Mouse (Mus musculus): ENCODE measurements around the gene Prpf40b. TPM values are rescaled to one million over a fixed set of nuclear protein-coding genes. Genes with fewer than 3 reads are reported as not detected.
"Not testable (repeated sequence)": the region's sequence is repeated elsewhere in the genome, so short reads cannot be mapped to it uniquely, and the experiment has no call there.

Prpf40b gene
- polyA plus RNA-seq (2015; fragmentation: Nextera tagmentation; extraction: Ambion mirVana): 37.1 and 39.9 TPM in 2 replicates

- H3K4me1 ChIP-seq (ENCODE audit: insufficient read depth, low read depth, low read length): no peaks in the 10 kb centered on the region
- H3K27me3 ChIP-seq (replicated peaks; ENCODE audit: insufficient read depth, low read length): no peaks in the 10 kb centered on the region
- DNase-seq (ENCODE audit: low spot score): peak; percentile 92
- H3K9ac ChIP-seq (replicated peaks; ENCODE audit: low read depth): peak within 1 kb of the TSS; percentile 41
- ATAC-seq: peak; percentile 97
- peak within 1 kb of the TSS; percentile 60 for H3K4me3 ChIP-seq (ENCODE audit: low read depth, low read length)
- H3K27ac ChIP-seq (ENCODE audit: low read length): peak within 1 kb of the TSS; percentile 84
- H3K9me3 ChIP-seq (ENCODE audit: low read length): no peaks in the 10 kb centered on the region
- WGBS: under 1% methylated on average over 34 of the region's 64 CpGs
- H3K36me3 ChIP-seq (ENCODE audit: insufficient read depth, low read length): no peaks in the 10 kb centered on the region
- H3K4me2 ChIP-seq (replicated peaks; ENCODE audit: low read depth, low read length): peak within 1 kb of the TSS; percentile 66
- TF ChIP-seq EP300 (IDR thresholded peaks at IDR 0.05) (no peak), CTCF (IDR thresholded peaks at IDR 0.05) (peak; percentile 62)
Measured at GRCm38 (mm10) chr15:99294813-99295374, at the start of gene Prpf40b. Gene Prpf40b (plus strand): TSS chr15:99295087.

- not testable (repeated sequence) for H3K4me2 ChIP-seq (replicated peaks; ENCODE audit: low read depth, low read length); H3K9ac ChIP-seq (replicated peaks; ENCODE audit: low read depth); H3K27me3 ChIP-seq (replicated peaks; ENCODE audit: insufficient read depth, low read length); DNase-seq (ENCODE audit: low spot score); H3K9me3 ChIP-seq (ENCODE audit: low read length); ATAC-seq; H3K27ac ChIP-seq (ENCODE audit: low read length); H3K4me1 ChIP-seq (ENCODE audit: insufficient read depth, low read depth, low read length); H3K4me3 ChIP-seq (ENCODE audit: low read depth, low read length)
- H3K36me3 ChIP-seq (ENCODE audit: insufficient read depth, low read length): peaks cover 20% of the 10 kb centered on the region; the same call in 1 of the 2 replicates
- 85% methylated on average over 6 of the region's 6 CpGs for WGBS
Measured at GRCm38 (mm10) chr15:99246736-99247135, 48.2 kb upstream of the Prpf40b start.

GRCm38 (mm10) chr15:99248972-99249371 is 45.9 kb upstream of the Prpf40b start:
- no peak overlapping the region for H3K27ac ChIP-seq (ENCODE audit: low read length)
- 78% methylated on average over 9 of the region's 9 CpGs for WGBS
- H3K4me3 ChIP-seq (ENCODE audit: low read depth, low read length): no peak overlapping the region
- H3K9me3 ChIP-seq (ENCODE audit: low read length): no peaks in the 10 kb centered on the region
- H3K9ac ChIP-seq (replicated peaks; ENCODE audit: low read depth): no peak overlapping the region
- TF ChIP-seq EP300 (IDR thresholded peaks at IDR 0.05): no peak
- TF ChIP-seq CTCF (IDR thresholded peaks at IDR 0.05): no peak
- no peaks in the 10 kb centered on the region for H3K4me1 ChIP-seq (ENCODE audit: insufficient read depth, low read depth, low read length)
- ATAC-seq (no peak), DNase-seq (ENCODE audit: low spot score) (no peak)
- H3K4me2 ChIP-seq (replicated peaks; ENCODE audit: low read depth, low read length): no peak overlapping the region
- H3K27me3 ChIP-seq (replicated peaks; ENCODE audit: insufficient read depth, low read length): no peaks in the 10 kb centered on the region
- H3K36me3 ChIP-seq (ENCODE audit: insufficient read depth, low read length): peaks cover 20% of the 10 kb centered on the region; the same call in 1 of the 2 replicates

GRCm38 (mm10) chr15:99249938-99250337 is 44.9 kb upstream of the Prpf40b start:
- Histone ChIP-seq H3K4me1 (ENCODE audit: insufficient read depth, low read depth, low read length) (no peaks in the 10 kb centered on the region), H3K4me3 (ENCODE audit: low read depth, low read length) (no peak overlapping the region), H3K9ac (replicated peaks; ENCODE audit: low read depth) (no peak overlapping the region), H3K9me3 (ENCODE audit: low read length) (no peaks in the 10 kb centered on the region), H3K27me3 (replicated peaks; ENCODE audit: insufficient read depth, low read length) (no peaks in the 10 kb centered on the region), H3K4me2 (replicated peaks; ENCODE audit: low read depth, low read length) (no peak overlapping the region), H3K27ac (ENCODE audit: low read length) (no peak overlapping the region), H3K36me3 (ENCODE audit: insufficient read depth, low read length) (peaks cover 16% of the 10 kb centered on the region; the same call in 1 of the 2 replicates)
- 90% methylated on average over 11 of the region's 11 CpGs for WGBS
- DNase-seq (ENCODE audit: low spot score): no peak
- no peak for ATAC-seq
- no peak for TF ChIP-seq CTCF (IDR thresholded peaks at IDR 0.05)
- TF ChIP-seq EP300 (IDR thresholded peaks at IDR 0.05): no peak

- ATAC-seq: peak; percentile 2; the same call in 1 of the 2 replicates
- H3K9ac ChIP-seq (replicated peaks; ENCODE audit: low read depth); H3K27me3 ChIP-seq (replicated peaks; ENCODE audit: insufficient read depth, low read length); H3K27ac ChIP-seq (ENCODE audit: low read length); H3K4me1 ChIP-seq (ENCODE audit: insufficient read depth, low read depth, low read length); DNase-seq (ENCODE audit: low spot score); H3K9me3 ChIP-seq (ENCODE audit: low read length): not testable (repeated sequence)
- Histone ChIP-seq H3K36me3 (ENCODE audit: insufficient read depth, low read length) (peaks cover 11% of the 10 kb centered on the region; the same call in 1 of the 2 replicates), H3K4me2 (replicated peaks; ENCODE audit: low read depth, low read length) (peak overlapping the region; percentile 72), H3K4me3 (ENCODE audit: low read depth, low read length) (peak overlapping the region; percentile 60)
- WGBS: under 1% methylated on average over 14 of the region's 15 CpGs
Measured at GRCm38 (mm10) chr15:99251111-99251510, 43.8 kb upstream of the Prpf40b start.

GRCm38 (mm10) chr15:99251626-99252380 is 43.1 kb upstream of the Prpf40b start, which contains the start of gene Mcrs1:
Gene Mcrs1 (minus strand): TSS chr15:99251961.
- Histone ChIP-seq H3K36me3 (ENCODE audit: insufficient read depth, low read length) (peaks cover 11% of the 10 kb centered on the region; the same call in 1 of the 2 replicates), H3K27ac (ENCODE audit: low read length) (peak within 1 kb of the TSS; percentile 94), H3K9me3 (ENCODE audit: low read length) (no peaks in the 10 kb centered on the region), H3K4me2 (replicated peaks; ENCODE audit: low read depth, low read length) (peak within 1 kb of the TSS; percentile 72), H3K4me3 (ENCODE audit: low read depth, low read length) (peak within 1 kb of the TSS; percentile 60), H3K9ac (replicated peaks; ENCODE audit: low read depth) (peak within 1 kb of the TSS; percentile 76), H3K4me1 (ENCODE audit: insufficient read depth, low read depth, low read length) (no peaks in the 10 kb centered on the region), H3K27me3 (replicated peaks; ENCODE audit: insufficient read depth, low read length) (no peaks in the 10 kb centered on the region)
- DNase-seq (ENCODE audit: low spot score): peak; percentile 100
- peak; percentile 96 for ATAC-seq
- TF ChIP-seq CTCF (IDR thresholded peaks at IDR 0.05) (peak; percentile 12; the same call in 1 of the 2 replicates), EP300 (IDR thresholded peaks at IDR 0.05) (peak; percentile 70)
- WGBS: under 1% methylated on average over 52 of the region's 52 CpGs
